Mouse (Mus musculus): Measurements from ENCODE around the gene Eps8l1. TPM values are rescaled to one million over a fixed set of nuclear protein-coding genes. Genes with fewer than 3 reads are reported as not detected.
A peak's percentile ranks its signal among the peaks of the same experiment; 100 is the strongest.

Eps8l1 gene
- polyA plus RNA-seq, 1 experiment from 2014 or later, result 13.6 TPM

DNA sequence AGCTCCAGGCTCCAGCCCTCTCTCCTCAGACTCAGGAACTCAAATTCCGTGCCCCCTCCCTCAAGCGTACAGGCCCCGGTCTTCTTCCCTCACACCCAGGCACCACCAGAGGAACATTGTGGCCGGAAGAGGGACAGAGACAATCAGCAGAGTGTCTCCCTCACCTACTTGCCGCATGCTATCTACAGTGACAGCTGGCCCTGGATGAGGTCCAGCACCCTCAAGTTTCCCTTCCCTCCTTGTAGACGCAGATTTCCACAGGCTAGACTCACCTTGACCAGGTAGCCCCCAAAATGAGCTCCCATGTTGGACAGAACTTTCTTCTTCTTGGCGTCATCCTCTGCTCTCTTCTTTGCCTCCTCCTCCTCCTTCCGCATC is 48.3 kb downstream of the Eps8l1 start:
- no peaks in the 10 kb centered on the region for H3K36me3 ChIP-seq (ENCODE audit: insufficient read depth)
- no peaks in the 10 kb centered on the region for H3K27me3 ChIP-seq (ENCODE audit: insufficient read depth, low read length)
- no peak for TF ChIP-seq CTCF (IDR thresholded peaks at IDR 0.05; ENCODE audit: low read depth)
- no peaks in the 10 kb centered on the region for H3K9me3 ChIP-seq (ENCODE audit: low read depth, low read length)
- no peak overlapping the region for H3K27ac ChIP-seq (ENCODE audit: low read depth)
- 76% methylated on average over 8 of the region's 8 CpGs for WGBS
- ATAC-seq (ENCODE audit: insufficient read depth) (no peak), DNase-seq (no peak)
- no peak overlapping the region for H3K4me2 ChIP-seq
- H3K4me1 ChIP-seq (ENCODE audit: insufficient read depth), result no peaks in the 10 kb centered on the region; the same call in 1 of the 2 replicates
- no peak overlapping the region for H3K4me3 ChIP-seq (ENCODE audit: low read depth, low read length)
- H3K9ac ChIP-seq, result no peak overlapping the region

DNA sequence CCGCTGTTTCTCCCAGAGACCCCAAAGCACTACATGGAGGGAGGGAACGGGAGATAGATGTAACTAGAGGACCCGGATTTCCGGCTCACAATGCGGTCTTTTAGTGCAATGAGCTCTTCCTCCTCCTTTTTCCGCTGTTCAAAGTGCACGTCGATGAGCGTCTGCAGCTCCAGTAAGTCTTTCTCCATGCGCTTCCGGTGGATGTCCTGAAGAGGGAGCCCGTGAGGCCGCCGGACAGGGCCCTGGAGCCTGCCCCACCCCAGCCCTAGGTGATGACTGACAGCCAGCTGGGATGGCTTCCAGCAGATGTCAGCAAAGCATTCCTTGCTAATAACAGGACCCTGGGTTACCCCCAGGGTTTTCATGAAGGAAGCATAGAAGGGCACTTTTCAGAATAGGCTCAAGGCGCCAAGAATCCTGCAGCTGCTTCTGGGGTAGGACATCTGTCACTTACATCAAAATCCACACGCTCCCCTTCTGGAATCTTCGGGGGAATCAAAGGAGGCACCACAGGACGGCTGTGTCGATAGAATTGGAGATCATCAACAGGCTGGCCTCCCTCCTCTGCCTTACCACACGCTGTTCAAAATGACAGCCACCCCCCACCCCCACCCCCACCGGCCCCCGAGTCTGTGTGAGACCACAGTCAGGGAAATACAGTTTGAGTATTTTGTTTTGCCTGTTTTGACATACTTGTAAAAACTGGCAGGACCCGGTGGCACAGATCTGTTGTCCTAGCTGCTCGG is 49.6 kb downstream of the Eps8l1 start:
- H3K9me3 ChIP-seq (ENCODE audit: low read depth, low read length), result no peaks in the 10 kb centered on the region
- H3K9ac ChIP-seq, result no peak overlapping the region
- peak; percentile 96 for DNase-seq
- no peaks in the 10 kb centered on the region for H3K27me3 ChIP-seq (ENCODE audit: insufficient read depth, low read length)
- peak overlapping the region; percentile 55; the same call in 1 of the 2 replicates for H3K27ac ChIP-seq (ENCODE audit: low read depth)
- no peaks in the 10 kb centered on the region; the same call in 1 of the 2 replicates for H3K4me1 ChIP-seq (ENCODE audit: insufficient read depth)
- peak; percentile 93 for ATAC-seq (ENCODE audit: insufficient read depth)
- TF ChIP-seq CTCF (IDR thresholded peaks at IDR 0.05; ENCODE audit: low read depth), result peak; percentile 89
- 9% methylated on average over 24 of the region's 24 CpGs for WGBS
- H3K36me3 ChIP-seq (ENCODE audit: insufficient read depth), result no peaks in the 10 kb centered on the region
- peak overlapping the region; percentile 31 for H3K4me2 ChIP-seq
- H3K4me3 ChIP-seq (ENCODE audit: low read depth, low read length), result no peak overlapping the region; the same call in 1 of the 2 replicates

DNA sequence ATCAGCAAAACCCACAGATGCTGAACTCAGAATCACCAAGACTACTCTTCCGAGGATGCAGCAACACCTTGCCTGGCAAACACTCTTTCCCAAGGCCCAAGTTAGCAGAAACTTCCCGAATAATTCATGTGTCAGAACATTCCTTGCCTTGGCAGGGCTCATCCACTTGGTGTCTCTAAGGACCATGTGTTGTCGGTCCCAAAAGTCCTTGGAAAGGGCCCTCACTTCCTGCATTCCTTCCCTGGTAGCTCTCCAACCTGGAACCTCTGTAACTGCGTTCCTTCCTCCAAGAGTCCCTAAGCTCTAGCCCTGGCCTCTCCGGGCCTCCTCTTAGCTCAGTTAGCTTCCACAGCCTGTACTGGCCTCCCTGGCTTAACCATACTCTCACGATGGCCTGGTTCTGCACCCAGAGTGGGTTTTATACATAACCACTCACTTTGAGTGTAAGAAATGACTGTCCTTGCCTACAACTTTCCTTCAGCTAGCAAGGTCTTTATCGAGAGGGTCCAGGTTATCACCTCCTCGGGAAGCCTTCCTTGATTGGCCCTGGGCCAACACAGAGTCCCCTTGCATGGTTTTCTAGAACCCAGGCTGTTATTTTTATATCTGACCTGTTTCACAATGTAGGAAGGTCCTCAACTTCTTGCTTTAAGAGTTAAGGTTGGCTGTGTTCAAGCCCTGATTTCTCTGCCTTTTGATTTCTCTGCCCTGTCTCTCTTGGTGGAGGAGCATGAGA is 51.2 kb downstream of the Eps8l1 start:
- no peak overlapping the region for H3K9ac ChIP-seq
- 48% methylated on average over 8 of the region's 8 CpGs for WGBS
- H3K4me2 ChIP-seq, result no peak overlapping the region
- ATAC-seq (ENCODE audit: insufficient read depth) (no peak), DNase-seq (no peak)
- H3K4me3 ChIP-seq (ENCODE audit: low read depth, low read length), result no peak overlapping the region
- no peaks in the 10 kb centered on the region; the same call in 1 of the 2 replicates for H3K4me1 ChIP-seq (ENCODE audit: insufficient read depth)
- no peak overlapping the region for H3K27ac ChIP-seq (ENCODE audit: low read depth)
- H3K36me3 ChIP-seq (ENCODE audit: insufficient read depth), result no peaks in the 10 kb centered on the region
- no peaks in the 10 kb centered on the region for H3K9me3 ChIP-seq (ENCODE audit: low read depth, low read length)
- no peak for TF ChIP-seq CTCF (IDR thresholded peaks at IDR 0.05; ENCODE audit: low read depth)
- H3K27me3 ChIP-seq (ENCODE audit: insufficient read depth, low read length), result no peaks in the 10 kb centered on the region

DNA sequence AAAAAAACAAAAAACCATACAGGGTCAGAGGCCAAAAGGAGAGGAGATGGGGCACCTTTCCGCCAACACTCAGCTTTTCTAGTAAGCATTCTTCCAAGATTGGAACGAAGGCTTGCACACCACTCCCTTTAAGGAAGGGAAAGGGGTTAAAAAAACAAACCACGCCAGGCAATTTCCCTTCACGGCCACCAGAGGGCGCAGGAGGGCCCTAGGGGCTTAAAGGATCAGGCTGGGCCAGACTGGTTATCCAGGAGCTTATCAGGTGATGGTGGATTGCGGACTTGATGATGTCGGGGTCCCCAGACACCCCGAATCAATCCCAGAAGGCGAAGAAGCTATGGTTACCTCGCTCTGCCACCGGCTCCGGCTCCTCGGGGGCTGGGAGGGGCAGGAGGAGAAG is 52.8 kb downstream of the Eps8l1 start:
- no peak for ATAC-seq (ENCODE audit: insufficient read depth)
- whole genome bisulfite sequencing, result 31% methylated on average over 13 of the region's 13 CpGs

DNA sequence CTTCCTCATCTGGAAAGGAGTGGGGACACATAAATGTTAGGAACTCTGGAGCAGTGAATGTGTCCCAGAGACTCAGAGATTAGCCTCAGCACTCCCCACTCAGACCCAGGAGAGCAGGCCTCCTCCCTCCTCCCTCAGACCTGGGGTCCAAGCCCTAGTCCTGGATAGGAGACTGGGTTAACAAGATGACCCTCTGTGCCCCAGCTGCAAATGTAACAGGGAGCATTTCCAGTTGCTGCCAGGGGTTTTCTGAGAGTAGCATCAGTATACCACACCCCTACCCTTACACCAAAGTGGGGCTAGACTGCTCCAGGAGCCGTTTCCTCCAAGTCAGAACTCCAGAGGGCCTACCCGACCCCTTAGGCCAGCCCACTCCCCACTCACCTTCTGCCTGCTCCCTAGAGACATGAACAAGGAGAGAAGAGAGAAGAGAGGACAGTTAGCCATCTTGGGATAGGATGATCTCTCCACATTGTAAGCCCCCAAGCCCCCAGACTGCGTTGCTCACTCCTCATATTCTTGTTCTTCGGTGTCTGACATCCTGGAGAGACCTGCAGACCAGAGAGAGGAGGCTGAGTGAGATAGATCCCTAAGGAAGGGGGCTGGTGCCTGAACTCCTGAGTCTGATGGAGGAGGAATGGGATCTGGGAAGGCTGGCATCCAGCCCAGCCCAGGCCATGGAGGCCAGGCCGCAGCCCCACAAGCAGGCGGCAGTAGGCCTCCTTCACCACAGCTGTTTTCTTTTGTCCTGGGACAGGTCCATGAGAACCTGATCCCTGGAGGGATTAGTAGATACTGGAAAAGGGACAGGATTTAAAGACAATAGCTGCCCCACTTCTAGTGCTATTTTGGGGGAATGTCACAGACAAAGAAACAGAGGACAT is 53.6 kb downstream of the Eps8l1 start:
- Histone ChIP-seq H3K9me3 (ENCODE audit: low read depth, low read length) (no peaks in the 10 kb centered on the region), H3K36me3 (ENCODE audit: insufficient read depth) (no peaks in the 10 kb centered on the region), H3K4me2 (peak overlapping the region; percentile 7; the same call in 1 of the 2 replicates), H3K27me3 (ENCODE audit: insufficient read depth, low read length) (no peaks in the 10 kb centered on the region), H3K9ac (no peak overlapping the region; the same call in 1 of the 2 replicates), H3K4me3 (ENCODE audit: low read depth, low read length) (no peak overlapping the region), H3K27ac (ENCODE audit: low read depth) (peak overlapping the region; percentile 72; the same call in 1 of the 2 replicates), H3K4me1 (ENCODE audit: insufficient read depth) (no peaks in the 10 kb centered on the region; the same call in 1 of the 2 replicates)
- 43% methylated on average over 6 of the region's 6 CpGs for WGBS
- peak; percentile 36; the same call in 1 of the 2 replicates for ATAC-seq (ENCODE audit: insufficient read depth)
- no peak for TF ChIP-seq CTCF (IDR thresholded peaks at IDR 0.05; ENCODE audit: low read depth)
- peak; percentile 70 for DNase-seq

More for the DNA sequence above, 52.8 kb downstream of the Eps8l1 start:
- Histone ChIP-seq H3K27ac (ENCODE audit: low read depth) (peak overlapping the region; percentile 72; the same call in 1 of the 2 replicates), H3K9me3 (ENCODE audit: low read depth, low read length) (no peaks in the 10 kb centered on the region), H3K4me1 (ENCODE audit: insufficient read depth) (no peaks in the 10 kb centered on the region; the same call in 1 of the 2 replicates), H3K27me3 (ENCODE audit: insufficient read depth, low read length) (no peaks in the 10 kb centered on the region), H3K4me2 (no peak overlapping the region), H3K36me3 (ENCODE audit: insufficient read depth) (no peaks in the 10 kb centered on the region), H3K9ac (no peak overlapping the region), H3K4me3 (ENCODE audit: low read depth, low read length) (no peak overlapping the region)
- peak; percentile 71 for DNase-seq
- peak; percentile 86 for TF ChIP-seq CTCF (IDR thresholded peaks at IDR 0.05; ENCODE audit: low read depth)

- WGBS, result 49% methylated on average over 5 of the region's 6 CpGs
- no peak for DNase-seq
- peaks cover 2% of the 10 kb centered on the region; the same call in 1 of the 2 replicates for H3K4me1 ChIP-seq (ENCODE audit: insufficient read depth)
- H3K36me3 ChIP-seq (ENCODE audit: insufficient read depth), result no peaks in the 10 kb centered on the region
- no peak for TF ChIP-seq CTCF (IDR thresholded peaks at IDR 0.05; ENCODE audit: low read depth)
- H3K4me2 ChIP-seq, result no peak overlapping the region
- H3K27ac ChIP-seq (ENCODE audit: low read depth), result no peak overlapping the region
- H3K4me3 ChIP-seq (ENCODE audit: low read depth, low read length), result no peak overlapping the region
- H3K9me3 ChIP-seq (ENCODE audit: low read depth, low read length), result no peaks in the 10 kb centered on the region
- ATAC-seq (ENCODE audit: insufficient read depth), result no peak
- no peak overlapping the region for H3K9ac ChIP-seq
- no peaks in the 10 kb centered on the region for H3K27me3 ChIP-seq (ENCODE audit: insufficient read depth, low read length)
These were observed 55.4 kb downstream of the Eps8l1 start for GRCm38 (mm10) chr7:4515853-4516252.

All from lung, embryonic 14.5 days (tissue).